Mouse (Mus musculus) intestine, embryonic 16.5 days (tissue): ENCODE data around the gene Hoxc5. TPM values are rescaled to one million over a fixed set of nuclear protein-coding genes. Genes with fewer than 3 reads are reported as not detected.

ENCODE experiments used
- ATAC-seq: fragments of 200-750 bp; cut with Nextera tagmentation; 2 replicates; pipeline ENCODE4 v1.8.0; 2017; ENCODE audit warnings: moderate TSS enrichment, moderate library complexity
- H3K27ac ChIP-seq: fragments of 300-500 bp; sonication (generic); 2 replicates; pipeline ENCODE4 v1.5.1; 2014; ENCODE audit warnings: mild to moderate bottlenecking, low read length
- H3K27me3 ChIP-seq: fragments of 300-500 bp; sonication (generic); replicated peaks from 2 replicates; pipeline ENCODE4 v1.6.1; 2014; ENCODE audit warnings: low read length, control low read depth, mixed read lengths; ENCODE audit not compliant: control insufficient read depth, insufficient read depth
- H3K36me3 ChIP-seq: fragments of 300-500 bp; sonication (generic); 2 replicates; pipeline ENCODE4 v1.6.1; 2014; ENCODE audit warnings: low read length, control low read depth; ENCODE audit not compliant: control insufficient read depth, insufficient read depth
- H3K4me1 ChIP-seq: fragments of 300-500 bp; sonication (generic); 2 replicates; pipeline ENCODE4 v1.6.1; 2014; ENCODE audit warnings: low read length, control low read depth, mixed read lengths; ENCODE audit not compliant: control insufficient read depth, insufficient read depth
- H3K4me2 ChIP-seq: fragments of 300-500 bp; sonication (generic); 2 replicates; pipeline ENCODE4 v1.6.1; 2014; ENCODE audit warnings: low read depth, low read length, control low read depth
- H3K4me3 ChIP-seq: fragments of 300-500 bp; sonication (generic); 2 replicates; pipeline ENCODE4 v1.5.1; 2014; ENCODE audit warnings: mild to moderate bottlenecking, low read length
- H3K9ac ChIP-seq: fragments of 300-500 bp; sonication (generic); 2 replicates; pipeline ENCODE4 v1.6.1; 2014; ENCODE audit warnings: low read depth, low read length
- H3K9me3 ChIP-seq: fragments of 300-500 bp; sonication (generic); 2 replicates; pipeline ENCODE4 v1.6.1; 2016; ENCODE audit warnings: low read length, control low read depth; ENCODE audit not compliant: control insufficient read depth
- WGBS: fragments of 180-500 bp; shearing (Covaris S2); extraction: QIAGEN DNeasy Blood & Tissue Kit; methylation state at CpG from one replicate; pipeline ENCODE4 v1.1.7; 2014; 5-methylcytosine and 5-hydroxymethylcytosine counted together
- polyA plus RNA-seq: library from polyadenylated mRNA; unstranded; fragments of >200 nt; fragmentation: Nextera tagmentation; extraction: Ambion mirVana; gene quantifications from 2 replicates; pipeline ENCODE4 v1.2.1, GENCODE M21; 2015

The Hoxc5 gene
- polyA plus RNA-seq, 1 experiment from 2014 or later: 6.8 TPM

DNA sequence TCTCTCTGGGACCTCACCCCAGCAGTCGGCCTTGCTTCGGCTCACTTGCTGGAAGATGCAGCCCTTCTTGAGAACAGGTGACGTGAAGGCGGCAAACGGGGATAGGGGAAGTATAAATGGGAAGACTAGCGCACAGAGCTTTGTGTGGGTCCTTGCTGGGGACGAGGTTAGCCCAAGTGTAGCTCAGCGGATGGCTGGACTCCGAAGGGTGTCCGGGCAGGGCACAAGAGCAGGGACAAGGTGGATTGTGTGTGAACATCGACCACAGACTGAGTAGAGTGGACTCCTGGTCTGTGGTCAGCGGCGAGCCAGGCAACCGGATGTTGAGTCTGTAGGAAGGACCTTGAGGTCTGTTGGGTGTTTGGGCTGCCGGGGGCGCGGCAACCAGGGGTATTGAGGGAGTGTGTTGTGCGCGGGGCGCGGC lies 8.5 kb downstream of the Hoxc5 start:
- 3% methylated on average over 21 of the region's 21 CpGs for WGBS
- no peak overlapping the region for H3K4me2 ChIP-seq
- no peaks in the 10 kb centered on the region for H3K9me3 ChIP-seq
- peaks cover 5% of the 10 kb centered on the region; the same call in 1 of the 2 replicates for H3K4me1 ChIP-seq
- H3K27ac ChIP-seq: no peak overlapping the region
- H3K9ac ChIP-seq: no peak overlapping the region
- H3K4me3 ChIP-seq: no peak overlapping the region
- ATAC-seq: no peak
- no peaks in the 10 kb centered on the region for H3K36me3 ChIP-seq
- H3K27me3 ChIP-seq: peaks cover 90% of the 10 kb centered on the region

DNA sequence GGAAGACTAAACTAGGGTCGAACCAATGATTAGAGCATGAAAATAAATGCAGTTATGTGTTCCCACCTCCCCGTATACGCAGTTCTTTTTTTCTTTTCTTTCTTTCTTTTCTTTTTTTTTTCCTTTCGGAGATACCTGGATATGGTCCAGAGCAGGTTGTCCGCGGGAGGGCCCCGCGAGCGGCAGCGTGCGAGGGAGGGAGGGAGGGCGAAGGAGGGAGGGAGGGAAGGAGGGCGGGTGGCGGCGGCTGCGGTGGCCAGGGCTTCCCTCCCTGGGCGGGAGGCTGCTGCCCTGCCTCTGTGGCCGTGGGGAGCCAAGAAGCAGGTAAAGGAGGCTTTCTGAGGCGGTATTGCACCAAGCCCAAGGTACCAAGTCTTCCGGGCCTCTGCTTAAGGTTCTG lies 8.9 kb downstream of the Hoxc5 start, which contains the start of gene Hoxc9:
TSS of gene Hoxc9 (plus strand) at position 269 of the 400 bp plus-strand sequence.
- WGBS: 2% methylated on average over 20 of the region's 20 CpGs
- peak within 1 kb of the TSS; percentile 18 for H3K4me3 ChIP-seq
- H3K27ac ChIP-seq: no peak within 1 kb of the TSS
- peak within 1 kb of the TSS; percentile 42 for H3K4me2 ChIP-seq
- H3K4me1 ChIP-seq: peaks cover 5% of the 10 kb centered on the region; the same call in 1 of the 2 replicates
- H3K36me3 ChIP-seq: no peaks in the 10 kb centered on the region
- H3K27me3 ChIP-seq: peaks cover 92% of the 10 kb centered on the region
- no peak for ATAC-seq
- no peaks in the 10 kb centered on the region for H3K9me3 ChIP-seq
- H3K9ac ChIP-seq: peak within 1 kb of the TSS; percentile 12; the same call in 1 of the 2 replicates

DNA sequence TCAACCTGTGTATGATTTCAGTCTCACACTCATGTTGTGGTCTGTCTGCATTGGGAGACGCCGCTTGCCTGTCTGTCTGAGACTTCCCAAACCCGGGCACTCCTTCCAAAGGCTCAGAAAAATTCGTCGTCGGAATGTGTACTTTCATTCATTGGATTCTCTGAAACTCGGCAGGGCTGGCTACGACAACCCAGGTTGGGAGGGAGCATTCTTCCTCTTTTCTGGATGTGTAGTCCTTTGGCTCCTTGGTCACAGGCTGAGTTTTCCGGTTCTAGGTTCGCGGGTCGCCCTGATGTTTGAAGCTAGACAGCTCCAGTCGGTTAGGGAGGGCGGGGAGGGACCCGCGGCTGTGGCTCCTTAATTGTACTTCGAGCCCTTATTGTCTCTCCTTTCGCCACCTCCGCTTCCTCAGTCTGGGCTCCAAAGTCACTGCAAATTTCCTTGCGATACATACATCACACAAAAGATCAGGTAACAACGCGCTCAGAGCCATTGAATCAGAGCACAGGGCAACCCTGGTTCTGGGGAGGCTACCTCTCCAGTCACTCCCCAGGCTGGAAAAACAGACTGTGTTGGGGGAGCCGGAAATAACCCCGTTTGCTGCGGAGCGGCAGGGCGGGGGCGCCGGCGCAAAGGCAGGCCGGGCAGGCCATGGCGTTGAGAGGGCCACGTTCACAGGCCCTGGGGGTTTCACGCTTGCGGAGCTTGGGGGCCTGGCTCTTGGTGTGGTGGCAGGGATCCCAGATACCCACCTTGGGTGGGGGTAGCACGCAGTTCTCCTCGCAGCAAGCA lies 9.6 kb downstream of the Hoxc5 start:
- no peak for ATAC-seq
- peak overlapping the region; percentile 42 for H3K4me2 ChIP-seq
- peak overlapping the region; percentile 12; the same call in 1 of the 2 replicates for H3K9ac ChIP-seq
- H3K36me3 ChIP-seq: no peaks in the 10 kb centered on the region
- peaks cover 7% of the 10 kb centered on the region; the same call in 1 of the 2 replicates for H3K4me1 ChIP-seq
- H3K27me3 ChIP-seq: peaks cover 92% of the 10 kb centered on the region
- no peaks in the 10 kb centered on the region for H3K9me3 ChIP-seq
- H3K4me3 ChIP-seq: peak overlapping the region; percentile 18
- H3K27ac ChIP-seq: no peak overlapping the region
- WGBS: 4% methylated on average over 37 of the region's 37 CpGs

DNA sequence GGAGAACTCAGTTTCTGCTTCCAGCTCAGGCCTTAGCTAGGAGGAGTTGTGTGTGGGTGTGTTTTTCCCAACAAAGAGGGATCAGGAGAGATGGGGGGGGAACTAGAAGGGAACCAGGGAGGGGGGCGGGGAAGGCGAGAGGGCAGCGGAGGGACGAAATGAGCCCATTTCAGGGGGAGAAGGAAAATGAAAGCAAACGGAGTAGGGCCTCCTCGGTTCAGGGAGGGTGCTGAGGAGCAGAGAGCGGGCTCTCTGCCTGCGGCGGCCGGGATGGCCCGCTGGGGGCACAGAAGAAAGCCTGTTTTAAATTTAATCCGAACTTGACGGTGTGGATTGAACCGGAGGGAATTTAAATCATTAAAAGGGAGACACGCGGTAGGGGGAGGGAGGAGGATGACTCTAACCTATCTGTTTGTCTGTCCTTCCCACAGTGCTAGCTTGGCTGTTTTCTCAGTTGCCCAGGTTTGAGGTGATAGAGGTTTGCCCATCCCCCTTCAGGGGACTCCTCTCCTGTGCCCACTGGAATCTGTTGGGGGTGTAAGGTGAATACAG lies 10.3 kb downstream of the Hoxc5 start:
- Histone ChIP-seq H3K27me3 (peaks cover 92% of the 10 kb centered on the region), H3K4me1 (peaks cover 9% of the 10 kb centered on the region; the same call in 1 of the 2 replicates), H3K36me3 (no peaks in the 10 kb centered on the region), H3K4me2 (peak overlapping the region; percentile 42), H3K9me3 (no peaks in the 10 kb centered on the region), H3K4me3 (peak overlapping the region; percentile 18), H3K27ac (no peak overlapping the region), H3K9ac (peak overlapping the region; percentile 12; the same call in 1 of the 2 replicates)
- ATAC-seq: no peak
- 12% methylated on average over 16 of the region's 16 CpGs for WGBS

DNA sequence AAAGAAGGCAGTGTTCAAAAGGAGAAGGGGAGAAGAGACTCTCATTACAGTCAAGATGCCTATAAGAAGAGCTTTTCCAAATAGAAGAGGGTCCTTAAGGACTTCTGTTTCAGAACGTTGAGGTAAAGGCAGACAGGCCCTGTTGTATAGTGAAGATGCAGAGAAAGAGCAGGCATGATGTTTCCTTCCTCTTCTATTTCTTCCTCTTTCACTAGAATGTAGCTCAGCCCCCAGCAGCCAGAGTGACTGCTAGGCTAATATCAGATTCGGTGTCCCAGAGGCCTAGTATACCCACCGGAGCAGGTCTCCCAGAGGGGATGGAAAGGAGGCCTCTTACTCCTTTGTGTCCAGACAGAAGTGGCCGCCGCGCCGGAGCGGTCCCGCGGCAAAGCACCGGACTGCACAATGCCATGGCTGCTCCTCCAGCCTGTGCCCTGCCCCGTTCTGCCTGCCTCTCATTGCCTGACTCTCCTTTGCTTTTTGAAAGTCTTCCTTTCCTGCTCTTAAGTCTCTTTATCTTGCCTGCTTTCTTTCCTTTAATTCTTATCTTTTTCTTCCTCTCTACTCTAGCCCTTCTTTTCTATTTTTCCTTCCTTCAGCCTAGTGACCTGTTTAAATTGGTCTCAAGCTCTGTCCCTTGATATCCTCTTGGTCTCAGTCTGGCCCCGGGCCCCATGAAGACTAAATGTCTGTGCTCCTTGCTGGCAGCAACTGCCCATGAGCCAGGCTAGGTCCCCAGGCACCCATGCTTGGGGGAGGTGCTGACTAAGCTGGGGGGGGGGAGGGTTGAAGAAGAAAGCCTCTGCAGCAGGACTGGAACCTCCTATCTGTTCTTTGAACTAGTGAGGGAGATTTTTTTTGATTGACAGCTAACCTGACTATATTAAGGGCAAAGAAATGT lies 11.6 kb downstream of the Hoxc5 start:
- no peaks in the 10 kb centered on the region for H3K36me3 ChIP-seq
- no peak overlapping the region for H3K4me3 ChIP-seq
- peaks cover 91% of the 10 kb centered on the region for H3K27me3 ChIP-seq
- no peak for ATAC-seq
- H3K4me2 ChIP-seq: no peak overlapping the region
- H3K9ac ChIP-seq: no peak overlapping the region
- H3K9me3 ChIP-seq: no peaks in the 10 kb centered on the region
- peaks cover 9% of the 10 kb centered on the region; the same call in 1 of the 2 replicates for H3K4me1 ChIP-seq
- no peak overlapping the region for H3K27ac ChIP-seq
- WGBS: 17% methylated on average over 13 of the region's 13 CpGs

DNA sequence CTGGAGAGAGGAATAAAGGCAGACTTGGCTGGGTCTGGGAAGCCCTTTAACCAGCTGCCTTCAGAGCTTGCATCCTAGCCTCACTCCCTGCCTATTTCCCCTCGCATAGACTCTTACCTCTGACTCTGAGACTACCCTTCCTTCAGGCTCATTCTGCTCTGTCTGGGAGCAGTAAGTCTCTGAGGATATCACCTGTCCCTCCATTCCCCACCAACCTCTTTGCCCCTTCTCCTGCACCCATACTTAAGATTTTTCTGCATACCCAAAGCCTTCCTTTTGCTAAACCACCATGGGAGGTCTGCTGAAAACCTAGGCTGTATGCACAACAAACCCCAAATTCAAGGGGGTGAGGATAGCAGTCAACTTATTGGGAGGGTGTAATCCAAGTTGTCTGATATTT lies 12.7 kb downstream of the Hoxc5 start:
- H3K27me3 ChIP-seq: peaks cover 91% of the 10 kb centered on the region
- no peak overlapping the region for H3K9ac ChIP-seq
- ATAC-seq: no peak
- no peak overlapping the region for H3K4me3 ChIP-seq
- no peak overlapping the region for H3K4me2 ChIP-seq
- H3K9me3 ChIP-seq: no peaks in the 10 kb centered on the region
- no peaks in the 10 kb centered on the region for H3K36me3 ChIP-seq
- WGBS: 21% methylated on average over 1 of the region's 1 CpGs
- peaks cover 9% of the 10 kb centered on the region; the same call in 1 of the 2 replicates for H3K4me1 ChIP-seq
- H3K27ac ChIP-seq: no peak overlapping the region

DNA sequence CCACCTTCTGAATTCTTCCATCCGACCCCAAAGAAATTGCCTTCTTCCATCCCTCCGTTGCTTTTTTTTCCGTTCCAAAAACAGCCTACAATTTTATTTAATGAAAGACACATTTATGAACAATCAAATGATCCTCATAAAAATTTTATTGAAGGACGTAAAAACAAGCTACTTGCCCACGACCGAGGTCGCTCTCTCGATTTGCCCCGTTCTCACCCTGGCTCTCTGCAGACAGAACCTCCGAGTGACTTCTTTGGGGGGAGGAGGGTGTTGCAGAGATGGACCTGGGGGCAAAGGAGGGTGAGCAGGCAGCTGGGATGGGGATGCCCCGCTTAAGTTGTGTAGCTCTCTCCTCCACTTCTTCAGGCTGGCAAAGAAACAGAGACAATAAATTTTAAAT lies 13.1 kb downstream of the Hoxc5 start:
- no peak overlapping the region for H3K4me2 ChIP-seq
- no peak overlapping the region for H3K27ac ChIP-seq
- peaks cover 9% of the 10 kb centered on the region; the same call in 1 of the 2 replicates for H3K4me1 ChIP-seq
- H3K9ac ChIP-seq: no peak overlapping the region
- H3K27me3 ChIP-seq: peaks cover 90% of the 10 kb centered on the region
- H3K9me3 ChIP-seq: no peaks in the 10 kb centered on the region
- no peaks in the 10 kb centered on the region for H3K36me3 ChIP-seq
- H3K4me3 ChIP-seq: no peak overlapping the region
- ATAC-seq: no peak
- WGBS: 7% methylated on average over 11 of the region's 11 CpGs

DNA sequence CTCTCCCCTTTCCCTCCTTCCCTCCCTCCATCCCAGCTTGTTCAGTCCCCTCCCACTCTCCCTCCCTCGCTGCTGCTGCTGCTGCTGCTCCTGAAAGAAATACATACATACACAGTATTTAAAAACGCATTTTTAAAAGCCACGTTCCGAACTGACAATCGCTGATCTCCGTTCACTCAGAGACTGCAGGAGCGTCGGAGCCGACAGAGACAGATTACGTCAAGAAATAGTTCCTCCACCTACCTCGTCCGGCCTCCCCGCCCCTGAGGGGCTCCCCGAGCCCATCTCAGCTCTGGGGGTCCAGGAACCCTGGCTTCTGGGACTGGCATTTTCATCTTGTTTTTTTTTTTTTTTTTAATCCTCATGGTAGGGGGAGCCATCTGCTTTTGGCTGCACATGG lies 13.7 kb downstream of the Hoxc5 start:
- no peak overlapping the region for H3K27ac ChIP-seq
- WGBS: under 1% methylated on average over 14 of the region's 14 CpGs
- H3K27me3 ChIP-seq: peaks cover 90% of the 10 kb centered on the region
- ATAC-seq: no peak
- H3K9ac ChIP-seq: no peak overlapping the region
- H3K4me1 ChIP-seq: peaks cover 9% of the 10 kb centered on the region; the same call in 1 of the 2 replicates
- H3K4me3 ChIP-seq: peak overlapping the region; percentile 40
- H3K9me3 ChIP-seq: no peaks in the 10 kb centered on the region
- H3K4me2 ChIP-seq: peak overlapping the region; percentile 48
- no peaks in the 10 kb centered on the region for H3K36me3 ChIP-seq
